Mouse (Mus musculus) spleen, adult 12 weeks (tissue): ENCODE results near the gene Zc3h18.

ENCODE experiments used
- DNase-seq: peaks from one replicate; pipeline ENCODE4 v3.0.0; 2022; ENCODE audit warnings: low spot score

Gene Zc3h18

DNA sequence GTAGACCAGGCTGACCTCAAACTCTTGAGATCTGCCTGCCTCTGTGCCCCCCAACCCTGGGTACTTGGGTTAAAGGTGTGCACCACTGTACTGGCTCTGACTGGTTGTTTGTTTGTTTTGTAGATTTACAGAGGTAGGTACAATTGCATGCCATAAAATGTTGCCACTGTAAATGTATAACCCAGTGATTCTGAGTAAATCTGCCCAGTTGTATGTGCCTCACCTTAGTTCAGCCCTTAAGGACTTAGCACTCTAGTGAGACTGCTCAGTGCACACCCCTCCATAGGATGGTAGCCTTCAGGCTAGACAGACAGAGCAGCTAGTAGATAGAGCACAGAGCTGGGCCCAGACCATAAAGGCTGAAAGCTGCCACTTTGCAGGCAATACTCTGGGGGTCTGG lies 17.3 kb downstream of the Zc3h18 start:
- DNase-seq: no peak

DNA sequence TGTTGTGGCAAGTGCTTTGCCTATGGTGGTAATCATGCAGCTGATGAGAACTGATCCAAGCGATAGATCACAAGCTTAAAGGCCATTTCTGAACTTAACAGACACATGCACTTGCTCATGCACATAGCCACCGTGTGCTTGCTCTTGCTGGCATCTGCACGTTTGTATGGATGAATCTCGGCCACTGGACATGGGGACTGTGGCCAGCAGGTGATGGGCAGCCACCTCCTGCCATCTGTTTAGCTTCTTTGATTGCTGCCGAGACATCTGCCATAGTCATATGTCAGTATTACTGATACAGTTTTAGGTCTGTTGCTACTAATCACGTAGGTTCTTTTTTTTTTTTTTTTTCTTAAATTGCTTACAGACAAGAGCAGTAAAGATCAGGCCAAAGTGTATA lies 18.9 kb downstream of the Zc3h18 start:
- no peak for DNase-seq

GRCm38 (mm10) chr8:122398186-122398585 lies 21.8 kb downstream of the Zc3h18 start:
- no peak for DNase-seq

DNA sequence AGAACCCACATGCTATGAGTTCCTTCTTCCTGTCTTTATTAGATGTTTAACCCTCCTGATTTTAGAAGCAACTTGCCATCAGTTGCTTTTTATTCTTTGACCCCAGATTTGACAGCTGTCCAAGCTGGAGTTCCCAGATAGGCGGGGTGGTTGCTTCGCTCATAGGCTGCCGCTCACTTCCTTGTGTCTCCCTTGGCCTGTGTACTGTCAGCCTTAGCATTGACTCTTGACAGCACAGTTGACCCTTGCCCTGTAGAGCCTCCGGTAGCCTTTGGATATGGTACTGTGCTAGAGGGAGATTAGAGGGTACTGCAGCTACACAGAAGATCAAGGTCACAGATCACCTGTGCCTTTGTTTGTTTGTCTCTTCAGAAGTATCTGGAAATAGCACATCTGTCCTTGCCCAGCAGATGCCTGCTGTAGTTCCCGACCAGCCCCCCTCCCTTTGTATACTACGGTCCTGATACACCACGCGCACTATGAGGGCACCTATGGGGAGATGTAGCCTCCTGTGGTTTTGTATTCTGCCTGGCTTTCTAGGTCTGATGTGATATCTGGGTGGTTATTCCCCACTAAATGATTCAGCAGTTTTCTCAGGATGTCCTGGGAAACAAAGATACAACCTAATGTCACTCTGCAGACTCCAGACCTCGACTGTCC lies 28.9 kb downstream of the Zc3h18 start:
- no peak for DNase-seq

DNA sequence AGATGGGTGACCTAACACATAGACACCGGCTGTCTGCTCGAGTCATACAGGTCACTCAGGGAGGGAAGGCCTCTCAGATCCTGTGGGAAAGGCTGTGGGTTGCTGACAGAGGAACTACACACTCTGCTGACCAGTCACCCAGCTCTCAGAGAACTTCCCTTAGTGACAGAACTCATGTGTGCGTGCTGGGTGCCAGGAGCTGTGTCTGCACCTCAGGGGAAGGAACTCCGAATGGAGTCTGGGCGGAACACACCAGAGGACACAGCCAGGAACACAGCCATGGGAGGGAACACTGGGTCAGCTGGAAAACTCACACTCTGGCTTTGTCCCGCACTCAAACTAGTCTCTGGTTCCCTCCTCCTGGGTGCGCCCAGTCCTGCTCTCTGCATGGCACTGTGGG lies 31.3 kb downstream of the Zc3h18 start:
- DNase-seq: no peak

GRCm38 (mm10) chr8:122414311-122414710 lies 37.9 kb downstream of the Zc3h18 start:
- DNase-seq: no peak

DNA sequence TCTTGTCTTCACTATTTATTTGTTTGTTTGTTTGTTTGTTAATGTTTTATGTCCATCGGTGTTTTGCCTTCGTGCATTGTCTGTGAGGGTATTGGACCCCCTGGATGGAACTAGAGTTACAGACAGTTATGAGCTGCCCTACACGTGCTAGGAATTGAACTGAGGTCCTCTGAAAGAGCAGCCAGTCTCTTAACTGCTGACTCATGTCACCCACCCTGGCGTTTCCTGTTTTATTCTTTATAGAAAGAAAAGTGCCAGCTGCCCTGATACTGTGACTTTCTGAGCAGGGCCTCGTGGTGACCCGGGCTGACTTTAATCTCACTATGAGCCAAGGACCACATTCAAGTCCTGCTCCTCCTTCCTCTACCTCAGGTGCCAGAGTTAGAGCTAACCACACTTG lies 39.1 kb downstream of the Zc3h18 start:
- DNase-seq: no peak

GRCm38 (mm10) chr8:122419881-122420555 lies 43.6 kb downstream of the Zc3h18 start:
- DNase-seq: no peak

GRCm38 (mm10) chr8:122421376-122422070 lies 45.1 kb downstream of the Zc3h18 start, which contains the start of gene Il17c:
TSS of gene Il17c (plus strand) at chr8:122422020.
- no peak for DNase-seq

DNA sequence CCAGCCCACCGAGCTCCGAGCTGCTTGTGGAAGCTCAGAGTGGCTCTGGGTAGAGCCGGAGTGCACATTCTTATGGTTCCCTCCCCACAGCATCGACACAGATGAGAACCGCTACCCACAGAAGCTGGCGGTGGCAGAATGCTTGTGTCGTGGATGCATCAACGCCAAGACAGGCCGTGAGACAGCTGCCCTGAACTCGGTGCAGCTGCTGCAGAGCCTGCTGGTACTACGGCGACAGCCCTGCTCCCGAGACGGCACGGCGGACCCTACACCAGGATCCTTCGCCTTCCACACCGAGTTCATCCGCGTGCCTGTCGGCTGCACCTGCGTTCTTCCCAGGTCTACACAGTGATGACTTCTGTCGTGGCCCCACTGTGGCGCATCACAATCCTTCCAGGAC lies 46.8 kb downstream of the Zc3h18 start:
- no peak for DNase-seq

- no peak for DNase-seq
These were observed 47.2 kb downstream of the Zc3h18 start for GRCm38 (mm10) chr8:122423659-122424058.

GRCm38 (mm10) chr8:122426145-122426544 lies 49.7 kb downstream of the Zc3h18 start:
- no peak for DNase-seq

DNA sequence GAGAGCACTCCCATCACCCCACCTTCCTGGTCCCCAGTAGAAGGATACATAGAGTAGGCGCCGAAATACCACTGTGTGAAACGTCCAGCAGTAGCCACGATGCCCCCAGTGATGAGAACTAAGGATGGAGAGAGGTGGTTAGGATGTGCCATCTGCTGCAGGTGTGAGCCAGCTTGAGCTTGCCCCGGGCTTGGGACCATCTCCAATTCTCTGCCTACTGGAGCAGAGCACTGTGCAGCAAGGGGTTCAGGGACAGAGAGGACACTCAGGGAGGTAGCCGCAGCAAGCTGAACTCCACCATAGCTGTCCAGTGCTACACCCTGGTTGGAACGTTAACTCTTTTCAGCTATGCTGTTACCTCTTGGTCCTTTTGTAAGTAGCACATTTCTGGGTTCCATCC lies 51.2 kb downstream of the Zc3h18 start:
- no peak for DNase-seq

DNA sequence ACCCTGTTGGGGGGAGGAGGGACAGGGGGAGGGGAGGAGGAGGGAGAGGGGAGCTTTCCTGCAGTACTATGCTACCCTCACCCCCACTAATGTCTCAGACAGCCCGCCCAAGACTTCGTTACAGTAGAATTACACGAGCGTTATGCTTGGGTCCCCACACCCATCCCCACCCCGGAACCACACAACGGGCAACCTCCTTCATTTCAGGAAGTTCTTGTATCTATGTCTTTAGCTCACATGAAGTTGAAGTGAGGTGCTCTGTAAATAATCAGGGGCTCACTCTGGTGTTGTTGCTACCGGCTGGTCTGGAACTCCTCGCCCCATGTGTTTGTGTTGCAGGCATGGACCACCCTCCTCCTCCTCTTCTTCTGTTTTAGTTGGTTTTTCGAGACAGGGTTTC lies 51.8 kb downstream of the Zc3h18 start:
- DNase-seq: no peak

GRCm38 (mm10) chr8:122430058-122430636 lies 53.7 kb downstream of the Zc3h18 start:
- peak; percentile 50 for DNase-seq

DNA sequence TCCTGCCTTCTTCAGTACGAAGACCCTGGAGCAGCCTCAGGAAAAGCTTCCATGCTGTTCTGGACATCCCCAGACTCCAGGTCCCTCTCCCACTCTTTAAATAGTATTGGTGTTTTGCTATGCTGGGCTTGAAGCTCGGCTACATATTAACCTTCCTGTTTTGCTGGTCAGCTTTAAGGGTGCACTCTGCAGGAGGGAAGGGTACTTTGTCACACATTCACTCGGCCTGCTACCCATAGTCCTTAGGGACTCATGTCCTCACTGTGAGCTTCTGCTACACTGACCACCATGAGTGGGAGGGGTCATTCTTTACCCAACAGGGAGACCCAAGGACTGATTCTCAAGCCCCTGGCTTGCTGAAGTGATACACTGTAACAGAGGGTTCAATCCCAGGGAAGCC lies 54.2 kb downstream of the Zc3h18 start:
- no peak for DNase-seq

- peak; percentile 25 for DNase-seq
These were observed 55.5 kb downstream of the Zc3h18 start for GRCm38 (mm10) chr8:122431694-122432442.

DNA sequence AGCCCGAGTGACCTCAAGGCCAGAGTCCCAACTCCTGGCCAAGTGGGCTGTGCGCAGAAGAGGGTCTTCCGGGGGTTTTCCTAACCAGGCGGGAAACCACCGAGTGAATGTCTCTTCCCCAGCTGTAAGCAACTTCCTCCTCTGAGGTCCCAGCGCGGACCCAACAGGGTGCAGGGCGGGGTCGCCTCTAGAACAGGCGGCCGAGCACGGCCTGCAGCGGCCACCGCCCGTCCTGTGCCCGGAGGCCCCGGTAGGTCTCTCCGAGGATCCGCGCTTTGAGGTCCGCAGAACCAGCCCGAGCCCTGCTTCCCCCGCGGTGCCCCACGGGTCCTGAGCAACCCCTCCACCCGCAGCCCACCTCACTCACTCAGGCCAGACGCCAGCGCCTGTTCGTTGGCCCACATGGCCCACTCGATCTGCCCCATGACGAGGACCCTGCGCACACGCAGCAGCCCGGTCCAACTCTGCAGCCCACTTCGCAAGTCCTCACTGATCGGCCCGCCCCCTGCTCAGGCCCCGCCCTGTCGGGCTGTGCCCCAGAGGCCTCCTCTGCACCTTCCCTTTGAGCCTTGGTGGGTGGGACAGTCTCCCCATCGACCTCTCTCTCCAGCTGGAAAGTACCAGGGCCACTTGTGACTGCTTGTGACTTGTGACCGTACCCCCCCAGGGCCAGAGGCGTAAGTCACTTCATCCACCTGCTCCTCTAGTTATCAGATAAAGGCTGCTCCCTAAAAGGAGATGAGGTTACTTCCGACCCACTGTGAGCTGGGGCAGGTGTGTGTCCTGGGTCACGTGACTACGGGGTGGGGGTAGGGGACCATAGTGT lies 56.2 kb downstream of the Zc3h18 start, which contains the start of gene Cyba:
Gene Cyba, minus strand, starts transcription at position 488 of the 826 bp plus-strand sequence.
- peak; percentile 71 for DNase-seq

DNA sequence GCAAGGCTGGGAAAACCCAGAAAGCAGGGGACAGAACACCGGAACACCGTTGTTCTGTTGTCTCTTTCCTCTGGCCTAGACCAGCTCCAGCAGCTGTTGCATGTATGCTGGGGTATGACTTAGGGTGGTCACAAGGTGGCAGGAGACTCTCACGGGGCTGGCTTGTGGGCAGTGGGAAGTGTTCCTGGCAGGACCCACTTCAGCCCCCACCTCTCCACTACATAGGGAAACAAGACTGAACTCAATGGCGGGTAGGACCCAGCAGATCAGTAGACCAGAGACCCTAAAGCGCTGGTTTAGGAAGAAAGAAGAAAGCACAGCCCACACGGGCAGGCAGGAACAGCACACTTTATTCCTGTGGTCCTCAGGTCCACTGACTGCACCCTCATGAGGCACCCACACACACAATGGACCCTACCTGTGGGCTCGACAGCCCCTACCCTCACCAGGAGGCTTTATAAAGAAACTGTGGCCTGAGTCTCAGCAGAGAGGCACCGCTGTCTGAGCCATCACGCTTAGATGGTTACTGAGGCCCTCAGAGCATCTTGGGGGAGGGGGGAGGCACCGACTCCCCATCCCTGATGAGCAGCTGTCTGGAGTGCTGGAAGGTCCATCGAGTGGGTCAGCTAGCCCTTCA lies 57.0 kb downstream of the Zc3h18 start:
- no peak for DNase-seq

DNA sequence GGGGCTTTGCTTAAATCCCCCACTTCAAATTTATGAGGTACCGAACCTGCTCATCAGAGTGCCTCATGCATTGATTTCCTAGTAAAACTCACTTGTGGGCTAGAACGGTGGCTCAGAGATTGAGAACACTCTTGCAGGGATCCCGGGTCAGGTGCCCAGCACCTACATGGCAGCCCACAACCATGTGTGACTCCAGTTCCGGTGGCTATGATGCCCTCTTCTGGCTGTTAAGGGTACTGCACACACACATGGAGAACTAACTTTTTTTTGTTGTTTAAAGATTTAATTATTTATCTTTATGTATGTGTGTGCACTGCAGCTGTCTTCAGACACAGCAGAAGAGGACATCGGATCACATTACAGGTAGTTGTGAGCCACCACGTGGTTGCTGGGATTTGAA lies 59.0 kb downstream of the Zc3h18 start:
- no peak for DNase-seq

- DNase-seq: no peak
These were observed 59.7 kb downstream of the Zc3h18 start for GRCm38 (mm10) chr8:122436146-122436545.
